Mouse (Mus musculus) spleen, adult 2 months (tissue): Measurements from ENCODE around the gene Apbb2. TPM values are rescaled to one million over a fixed set of nuclear protein-coding genes. Genes with fewer than 3 reads are reported as not detected.
"Not testable (repeated sequence)": the region's sequence is repeated elsewhere in the genome, so short reads cannot be mapped to it uniquely, and the experiment has no call there.

ENCODE experiments used
- DNase-seq, 2 experiments: peaks; one replicate each; pipeline versions ENCODE4 v3.0.0 to v3.0.0-alpha.2; 2012 to 2021; ENCODE audit warnings: low spot score in 2 of 2, low read depth in 1 of 2
- H3K27ac ChIP-seq: fragments of 200-500 bp; 2 replicates; pipeline ENCODE4 v1.5.1; 2012; ENCODE audit warnings: low read length, inconsistent platforms; ENCODE audit not compliant: insufficient read depth
- H3K27me3 ChIP-seq: fragments of 200-500 bp; 2 replicates; pipeline ENCODE4 v1.6.1; 2012; ENCODE audit warnings: mild to moderate bottlenecking, moderate library complexity, low read length, inconsistent platforms; ENCODE audit not compliant: control insufficient read depth, insufficient read depth
- H3K36me3 ChIP-seq: fragments of 200-500 bp; 2 replicates; pipeline ENCODE4 v1.6.1; 2012; ENCODE audit warnings: mild to moderate bottlenecking, low read length, inconsistent platforms; ENCODE audit not compliant: control insufficient read depth, insufficient read depth
- H3K4me1 ChIP-seq: fragments of 200-500 bp; 2 replicates; pipeline ENCODE4 v1.6.1; 2011; ENCODE audit warnings: inconsistent platforms; ENCODE audit not compliant: control insufficient read depth, insufficient read depth, insufficient read length
- H3K4me3 ChIP-seq: fragments of 200-500 bp; 2 replicates; pipeline ENCODE4 v1.5.1; 2011; ENCODE audit warnings: mild to moderate bottlenecking, inconsistent platforms; ENCODE audit not compliant: insufficient read depth, insufficient read length; ENCODE audit errors: extremely low read depth
- CTCF ChIP-seq: fragments of 200-500 bp; IDR thresholded peaks from 2 replicates; pipeline ENCODE4 v1.5.1; 2011; ENCODE audit warnings: mild to moderate bottlenecking, inconsistent platforms; ENCODE audit not compliant: insufficient read depth, insufficient read length, insufficient replicate concordance; ENCODE audit errors: extremely low read depth
- POLR2A ChIP-seq: fragments of 200-500 bp; IDR thresholded peaks from 2 replicates; pipeline ENCODE4 v1.6.1; 2011; ENCODE audit warnings: low read depth, low read length, inconsistent platforms
- WGBS: fragments of 180-500 bp; shearing (Covaris S2); methylation state at CpG from one replicate; pipeline ENCODE4 v1.1.7; 2018; 5-methylcytosine and 5-hydroxymethylcytosine counted together
- polyA plus RNA-seq: library from polyadenylated mRNA; depleted of rRNA; stranded (reverse); fragments of >200 nt; gene quantifications from 2 replicates; pipeline ENCODE4 v1.2.3, GENCODE M21; 2012; rRNA removed

Gene Apbb2
- polyA plus RNA-seq, 1 experiment: 2.6 TPM

- H3K4me1 ChIP-seq: 0 out of 2 replicates have a peak, but pooled peaks cover 2% of the 10 kb centered on the region
- peaks cover 4% of the 10 kb centered on the region; the same call in 1 of the 2 replicates for H3K27me3 ChIP-seq
- TF ChIP-seq POLR2A (no peak), CTCF (no peak)
- no peak overlapping the region for H3K4me3 ChIP-seq
- WGBS: 35% methylated on average over 4 of the region's 4 CpGs
- no peak overlapping the region for H3K27ac ChIP-seq
- no peak for DNase-seq
- no peaks in the 10 kb centered on the region for H3K36me3 ChIP-seq
Observed at GRCm38 (mm10) chr5:66263398-66263797, 355.2 kb downstream of the Apbb2 start.

DNA sequence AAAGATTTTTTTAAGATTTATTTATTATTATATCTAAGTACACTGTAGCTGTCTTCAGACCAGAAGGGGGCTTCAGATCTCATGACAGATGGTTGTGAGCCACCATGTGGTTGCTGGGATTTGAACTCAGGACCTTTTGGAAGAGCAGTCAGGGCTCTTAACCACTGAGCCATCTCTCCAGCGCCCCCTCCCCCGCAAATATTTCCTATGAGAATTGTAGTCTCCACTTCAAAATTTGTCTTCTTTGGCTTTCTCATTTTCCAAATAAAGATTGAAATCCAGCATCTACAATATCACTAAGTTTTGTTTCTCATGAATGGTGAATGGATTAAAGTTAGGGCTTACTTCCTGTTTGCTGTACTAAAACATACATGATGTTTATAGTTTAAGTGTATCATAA lies 356.1 kb downstream of the Apbb2 start:
- H3K4me3 ChIP-seq: no peak overlapping the region
- 0 out of 2 replicates have a peak, but pooled peaks cover 2% of the 10 kb centered on the region for H3K4me1 ChIP-seq
- TF ChIP-seq POLR2A (no peak), CTCF (no peak)
- H3K27me3 ChIP-seq: peaks cover 4% of the 10 kb centered on the region; the same call in 1 of the 2 replicates
- no peaks in the 10 kb centered on the region for H3K36me3 ChIP-seq
- 79% methylated on average over 2 of the region's 2 CpGs for WGBS
- no peak overlapping the region for H3K27ac ChIP-seq
- no peak for DNase-seq

GRCm38 (mm10) chr5:66259756-66260448 lies 358.7 kb downstream of the Apbb2 start, which contains the start of gene Nsun7:
Nsun7 (plus strand) TSS chr5:66259897.
- Histone ChIP-seq H3K4me3 (peak within 1 kb of the TSS; percentile 39; the same call in 1 of the 2 replicates), H3K27me3 (peaks cover 4% of the 10 kb centered on the region; the same call in 1 of the 2 replicates), H3K27ac (no peak within 1 kb of the TSS), H3K36me3 (no peaks in the 10 kb centered on the region), H3K4me1 (0 out of 2 replicates have a peak, but pooled peaks cover 2% of the 10 kb centered on the region)
- WGBS: 5% methylated on average over 44 of the region's 44 CpGs
- DNase-seq: peak in 1 of 2 experiments; percentile 7
- TF ChIP-seq CTCF (no peak), POLR2A (no peak)

DNA sequence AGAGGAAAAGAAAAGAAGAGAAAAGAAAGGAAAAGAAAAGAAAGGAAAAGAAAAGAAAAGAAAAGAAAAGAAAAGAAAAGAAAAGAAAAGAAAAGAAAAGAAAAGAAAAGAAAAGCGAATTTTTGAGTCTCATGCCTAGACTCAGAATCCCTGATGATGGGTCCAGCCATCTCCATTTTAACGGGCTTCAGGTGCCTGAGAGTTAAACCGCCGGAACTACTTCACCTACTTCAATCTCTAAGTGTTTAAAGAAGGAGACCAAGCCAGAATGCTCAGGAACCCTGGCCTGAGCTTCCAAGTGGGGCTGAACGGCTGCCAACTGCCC lies 359.2 kb downstream of the Apbb2 start:
- H3K36me3 ChIP-seq, H3K27me3 ChIP-seq, H3K4me1 ChIP-seq, DNase-seq, H3K27ac ChIP-seq: not testable (repeated sequence)
- H3K4me3 ChIP-seq: peak overlapping the region; percentile 39; the same call in 1 of the 2 replicates
- 10% methylated on average over 5 of the region's 5 CpGs for whole genome bisulfite sequencing

DNA sequence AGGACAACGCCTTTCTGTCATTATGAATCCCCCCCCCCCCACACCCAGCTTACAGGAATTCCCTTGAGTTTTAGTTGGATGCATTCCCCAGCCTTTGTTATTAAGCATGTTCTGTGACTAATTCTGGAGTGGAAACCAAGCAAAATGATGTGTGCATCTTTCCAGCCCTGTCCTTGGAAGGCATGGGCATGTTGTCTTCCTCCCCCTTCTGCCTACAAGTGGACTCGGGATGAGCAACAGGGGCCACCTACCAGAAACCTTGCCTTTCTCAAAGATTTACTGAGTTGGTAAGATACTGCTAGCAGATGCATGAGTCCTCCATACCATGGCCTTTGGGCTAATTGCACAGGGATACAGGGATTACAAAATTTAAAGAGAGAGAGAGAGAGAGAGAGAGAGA lies 359.6 kb downstream of the Apbb2 start:
- 0 out of 2 replicates have a peak, but pooled peaks cover 2% of the 10 kb centered on the region for H3K4me1 ChIP-seq
- TF ChIP-seq CTCF: no peak
- TF ChIP-seq POLR2A: no peak
- WGBS: 73% methylated on average over 2 of the region's 2 CpGs
- H3K36me3 ChIP-seq: no peaks in the 10 kb centered on the region
- H3K4me3 ChIP-seq: no peak overlapping the region
- no peak overlapping the region for H3K27ac ChIP-seq
- peaks cover 4% of the 10 kb centered on the region; the same call in 1 of the 2 replicates for H3K27me3 ChIP-seq
- no peak for DNase-seq

DNA sequence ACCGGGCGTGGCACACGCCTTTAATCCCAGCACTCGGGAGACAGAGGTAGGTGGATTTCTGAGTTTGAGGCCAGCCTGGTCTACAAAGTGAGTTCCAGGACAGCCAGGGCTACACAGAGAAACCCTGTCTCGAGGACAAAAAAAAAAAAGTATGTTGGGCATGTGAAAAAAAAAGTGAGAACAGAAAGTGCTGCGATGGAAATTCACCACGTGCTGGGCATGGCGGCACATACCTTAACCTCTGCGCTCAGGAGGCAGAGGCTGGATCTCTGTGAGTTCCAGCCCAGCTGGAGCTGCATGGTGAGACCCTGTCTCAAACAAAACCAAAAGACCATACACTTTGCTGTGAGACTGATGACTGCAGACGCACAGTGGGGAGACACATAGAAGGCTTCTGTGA lies 363.5 kb downstream of the Apbb2 start:
- Histone ChIP-seq H3K27me3 (peaks cover 1% of the 10 kb centered on the region; the same call in 1 of the 2 replicates), H3K4me3 (no peak overlapping the region), H3K4me1 (0 out of 2 replicates have a peak, but pooled peaks cover 2% of the 10 kb centered on the region), H3K36me3 (no peaks in the 10 kb centered on the region), H3K27ac (no peak overlapping the region)
- no peak for DNase-seq
- TF ChIP-seq POLR2A: no peak
- TF ChIP-seq CTCF: no peak
- WGBS: 82% methylated on average over 10 of the region's 10 CpGs

DNA sequence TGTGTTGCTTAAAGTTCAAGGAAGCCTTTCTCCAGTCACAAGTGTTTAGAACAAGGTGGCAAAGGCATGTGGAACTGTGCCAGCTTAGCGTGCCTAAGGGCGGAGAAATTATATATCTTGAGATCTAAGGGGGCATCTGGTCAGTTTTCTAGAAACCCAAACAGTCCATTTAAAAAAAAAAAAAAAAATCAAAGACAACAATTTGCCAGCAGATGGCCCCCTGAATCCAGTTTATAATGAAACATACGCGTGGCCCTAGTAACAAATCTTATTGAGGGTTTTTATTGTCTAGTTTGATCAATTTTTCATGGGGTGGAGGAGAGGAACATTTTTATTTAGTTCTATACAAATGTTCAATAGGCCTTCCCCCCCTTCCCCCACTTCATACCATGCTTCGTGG lies 365.4 kb downstream of the Apbb2 start:
- H3K27ac ChIP-seq: no peak overlapping the region
- TF ChIP-seq POLR2A (no peak), CTCF (no peak)
- no peaks in the 10 kb centered on the region for H3K36me3 ChIP-seq
- no peak overlapping the region for H3K4me3 ChIP-seq
- DNase-seq: no peak
- 66% methylated on average over 5 of the region's 5 CpGs for WGBS
- no peaks in the 10 kb centered on the region for H3K4me1 ChIP-seq
- no peaks in the 10 kb centered on the region for H3K27me3 ChIP-seq

Other genes with a start within 250 kb of the Apbb2 start
- gene Uchl1, start 57.3 kb upstream of the Apbb2 start, polyA plus RNA-seq: 1.1 and 1.8 TPM in 2 replicates
- 7.1 and 7.8 TPM in 2 replicates for gene Limch1, start 127.0 kb upstream of the Apbb2 start, polyA plus RNA-seq